Mouse (Mus musculus) heart, postnatal 25 days (tissue): ENCODE data around the gene Lactbl1. TPM values are rescaled to one million over a fixed set of nuclear protein-coding genes. Genes with fewer than 3 reads are reported as not detected.

Experiments
- DNase-seq: peaks from one replicate; pipeline ENCODE4 v3.0.0; 2022; ENCODE audit warnings: low spot score
- intact Hi-C: fragments of 180-260 bp; cut with DNase I; formaldehyde crosslinking; loops from one replicate; pipeline ENCODE4 v1.15.1; 2025
- microRNA-seq: library from miRNA; unstranded; fragments of <30 nt; microRNA quantifications from one replicate; pipeline ENCODE4 v1.2.0, GENCODE M21; 2022
- total RNA-seq, 2 experiments: library from RNA; stranded (reverse); gene quantifications; 2 replicates each; pipeline ENCODE4 v1.2.3; 2021

Gene Lactbl1
- total RNA-seq, 2 experiments from 2014 or later: not detected

DNA sequence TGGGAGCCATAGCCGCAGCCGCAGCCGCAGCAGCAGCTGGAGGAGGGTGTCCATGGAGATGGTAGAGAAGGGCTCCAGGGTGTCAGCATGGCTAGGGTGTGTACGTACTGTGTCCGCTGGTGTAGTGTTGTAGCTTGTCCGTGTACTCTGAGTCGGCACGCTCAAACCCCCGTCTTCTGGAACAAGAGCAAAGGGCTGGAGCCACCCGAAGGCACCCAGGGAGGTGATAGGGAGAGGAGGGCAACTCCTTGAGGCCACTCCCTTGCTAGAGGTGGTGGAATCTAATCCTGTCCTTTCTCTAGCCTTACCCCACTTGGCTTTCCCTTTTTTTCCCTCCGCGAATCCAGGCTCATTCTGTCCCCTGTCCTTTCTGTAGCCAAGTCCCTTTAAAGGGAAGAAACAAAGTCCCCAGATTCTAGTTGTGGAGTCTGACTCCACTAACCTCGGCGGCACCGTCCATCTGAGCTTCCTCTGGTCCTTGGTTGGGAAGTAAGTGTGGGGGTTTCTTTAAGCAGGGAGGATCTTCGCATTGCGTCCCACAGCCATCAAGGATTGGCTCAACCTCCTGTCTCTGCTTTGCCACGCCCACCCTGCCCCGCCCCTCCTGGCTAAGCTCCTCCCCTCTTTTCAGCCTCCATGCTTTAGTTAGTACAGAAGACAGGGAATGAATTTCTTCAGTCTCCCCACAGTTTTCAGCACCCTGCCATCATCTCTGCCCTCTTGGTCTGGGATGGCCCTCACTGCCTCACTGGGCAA lies 50.1 kb downstream of the Lactbl1 start:
- intact Hi-C loops: no loop called here
- DNase-seq: no peak

DNA sequence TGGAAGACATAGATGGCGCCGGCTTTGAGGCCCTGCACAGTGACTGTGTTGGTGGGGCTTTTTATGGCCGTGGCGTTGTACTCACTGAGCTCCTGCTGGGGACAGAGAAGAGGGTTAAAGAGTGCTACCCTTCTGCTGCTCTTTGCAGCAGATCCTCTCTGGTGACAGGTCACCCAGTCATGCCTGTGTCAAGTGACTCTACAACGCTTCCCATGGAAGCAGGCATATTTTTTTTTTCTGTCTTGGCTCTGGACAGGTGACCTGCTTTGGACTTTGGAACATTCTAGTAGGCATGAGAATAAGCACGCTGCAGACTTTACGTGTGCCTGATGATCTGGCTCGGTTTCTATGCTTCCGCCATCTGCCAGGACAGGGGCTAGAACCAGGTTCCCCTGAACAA lies 53.0 kb downstream of the Lactbl1 start:
- DNase-seq: no peak
- intact Hi-C loops: no loop called here

DNA sequence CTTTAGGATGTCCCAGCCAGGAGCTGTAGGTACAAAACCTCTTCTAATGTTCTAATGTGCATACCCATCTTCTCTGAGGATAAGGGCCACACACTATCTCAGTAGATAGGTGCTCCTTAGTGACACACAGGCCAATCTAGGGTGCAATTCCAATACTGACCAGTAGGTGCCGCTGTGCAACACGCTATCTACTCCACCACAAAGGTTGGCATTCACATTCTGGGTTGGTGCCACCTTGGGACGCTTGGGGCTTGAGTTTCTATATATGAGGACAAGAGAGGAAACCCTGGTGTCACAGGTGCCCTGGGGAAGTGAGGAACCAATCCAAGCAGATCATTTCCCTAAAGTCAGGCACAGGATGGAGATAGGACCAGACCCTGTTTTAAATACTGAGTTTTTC lies 56.1 kb downstream of the Lactbl1 start:
- intact Hi-C loops: loop anchor here (1.0 kb wide), 2 partner anchors 163 to 394 kb away; no protein-coding TSS in a partner anchor
- peak; percentile 31 for DNase-seq

DNA sequence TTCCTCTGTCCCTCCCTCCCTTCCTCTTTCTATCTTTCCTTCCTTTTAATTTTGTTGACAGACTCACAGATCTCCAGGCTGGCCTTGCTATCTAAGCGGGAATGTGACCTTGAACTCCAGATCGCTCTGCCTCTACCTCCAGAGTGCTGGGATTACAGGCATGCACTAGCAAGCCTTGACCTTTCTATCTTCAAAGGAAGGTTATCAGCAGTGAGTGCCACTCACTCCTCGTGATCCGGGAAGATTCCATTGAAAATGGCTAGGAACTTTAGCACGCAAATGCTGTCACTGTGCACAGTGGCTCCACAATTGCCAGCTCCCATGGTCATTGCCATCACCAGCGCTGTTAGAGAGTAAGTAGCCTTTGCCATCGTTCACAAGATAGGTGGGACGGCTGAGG lies 56.8 kb downstream of the Lactbl1 start:
- intact Hi-C loops: no loop called here
- DNase-seq: no peak

DNA sequence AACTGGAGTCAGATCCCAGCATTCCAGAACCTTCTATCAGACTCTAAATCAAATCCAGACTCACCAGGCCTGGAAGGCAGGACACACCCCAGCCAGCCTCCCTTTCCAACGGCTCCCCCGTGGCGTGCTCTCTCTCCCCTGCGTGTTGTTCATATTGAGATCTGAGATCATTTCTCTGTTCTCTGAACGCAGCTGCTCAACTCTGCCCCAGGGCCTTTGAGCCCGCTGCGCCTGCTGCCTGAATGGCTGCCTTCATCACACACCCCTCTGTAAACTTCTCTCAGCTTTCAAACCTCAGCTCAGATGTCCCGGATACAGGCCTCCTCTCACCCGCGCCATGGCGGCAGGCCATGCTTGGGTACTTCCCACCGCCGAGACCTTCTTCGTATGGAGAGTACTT lies 58.2 kb downstream of the Lactbl1 start:
- intact Hi-C loops: loop anchor here (10.0 kb wide), 1 partner anchor 294 kb away; no protein-coding TSS in a partner anchor
- no peak for DNase-seq

DNA sequence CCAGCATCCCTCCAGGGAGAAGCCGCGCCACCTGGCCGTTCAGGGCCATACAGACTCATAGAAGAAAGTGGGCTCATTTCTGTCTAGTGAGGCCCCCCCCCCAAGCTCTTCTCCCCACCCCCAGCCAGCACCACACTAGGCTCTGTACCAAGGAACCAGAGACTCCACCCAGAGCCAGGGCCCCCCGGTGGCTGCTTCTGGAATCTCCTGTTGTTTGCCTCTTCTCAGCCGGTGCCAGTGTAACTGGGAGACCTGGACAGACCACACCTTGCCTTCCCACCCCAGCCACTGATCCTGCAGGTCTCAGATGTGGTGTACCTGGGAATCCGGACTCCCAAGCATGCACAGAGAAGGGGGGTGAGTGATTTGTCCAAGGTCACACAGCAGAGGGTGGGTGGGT lies 62.1 kb downstream of the Lactbl1 start:
- intact Hi-C loops: loop anchor here (10.0 kb wide), 1 partner anchor 290 kb away; no protein-coding TSS in a partner anchor
- no peak for DNase-seq

DNA sequence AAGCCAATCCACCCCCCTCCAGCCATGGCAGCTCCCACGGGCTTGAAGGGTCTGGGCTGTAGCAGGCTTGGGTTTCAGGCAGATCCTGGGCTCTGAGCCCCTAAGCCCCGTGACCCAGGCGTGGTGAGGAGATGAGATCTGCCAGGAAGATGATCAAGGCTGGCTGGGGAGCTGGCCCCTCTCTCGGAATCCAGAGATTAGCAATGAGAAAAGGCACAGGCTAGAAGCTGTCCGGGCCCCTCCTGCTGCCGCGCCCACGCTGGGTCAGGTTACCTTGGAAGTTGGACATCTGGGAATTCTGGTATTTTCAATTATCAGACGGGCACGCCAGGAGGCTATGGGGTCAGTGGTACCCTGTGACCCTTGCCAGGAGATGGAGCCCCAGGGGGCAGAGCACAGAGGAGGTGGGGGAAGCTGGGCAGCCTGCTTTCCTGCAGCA lies 63.0 kb downstream of the Lactbl1 start:
- no peak for DNase-seq
- intact Hi-C loops: loop anchor here (10.0 kb wide), 1 partner anchor 289 kb away; no protein-coding TSS in a partner anchor

GRCm38 (mm10) chr4:136688113-136688512 lies 65.7 kb downstream of the Lactbl1 start:
- intact Hi-C loops: loop anchor here (10.0 kb wide), 1 partner anchor 287 kb away; no protein-coding TSS in a partner anchor
- no peak for DNase-seq

Small RNA genes lying within 50 kb of the gene (microRNA-seq; reads per million reads assigned to microRNA genes)
- not detected for gene Gm22180

Other genes starting within 250 kb of the Lactbl1 start
- not detected for gene Htr1d, start 199.1 kb upstream of the Lactbl1 start, total RNA-seq
- under 1 TPM; 0.23 to 0.53 TPM for gene 6030445D17Rik, start 160.4 kb upstream of the Lactbl1 start, total RNA-seq
- 10 to 100 TPM; 43.4 to 50.2 TPM for gene Luzp1, start 152.9 kb upstream of the Lactbl1 start, total RNA-seq
- 10 to 100 TPM; 28.9 to 31.9 TPM for gene Kdm1a, start 19.9 kb upstream of the Lactbl1 start, total RNA-seq
- gene Tex46, start 12.2 kb upstream of the Lactbl1 start, total RNA-seq: not detected
- under 1 TPM; 0.49 to 0.89 TPM for gene Ephb2, start 213.4 kb downstream of the Lactbl1 start, total RNA-seq